Mouse (Mus musculus) kidney, postnatal 10 days (tissue): ENCODE data around the gene Fam71d.

Experiments
- DNase-seq: peaks from one replicate; pipeline ENCODE4 v3.0.0; 2021; ENCODE audit warnings: mixed read lengths

Fam71d gene

GRCm38 (mm10) chr12:78691325-78691724, at the start of gene Fam71d:
TSS of gene Fam71d (plus strand) at chr12:78691535.
- peak; percentile 17 for DNase-seq

- no peak for DNase-seq
These were observed 47.6 kb upstream of the Fam71d start for GRCm38 (mm10) chr12:78643691-78644090.

GRCm38 (mm10) chr12:78645282-78645681, 46.1 kb upstream of the Fam71d start:
- DNase-seq = no peak

DNA sequence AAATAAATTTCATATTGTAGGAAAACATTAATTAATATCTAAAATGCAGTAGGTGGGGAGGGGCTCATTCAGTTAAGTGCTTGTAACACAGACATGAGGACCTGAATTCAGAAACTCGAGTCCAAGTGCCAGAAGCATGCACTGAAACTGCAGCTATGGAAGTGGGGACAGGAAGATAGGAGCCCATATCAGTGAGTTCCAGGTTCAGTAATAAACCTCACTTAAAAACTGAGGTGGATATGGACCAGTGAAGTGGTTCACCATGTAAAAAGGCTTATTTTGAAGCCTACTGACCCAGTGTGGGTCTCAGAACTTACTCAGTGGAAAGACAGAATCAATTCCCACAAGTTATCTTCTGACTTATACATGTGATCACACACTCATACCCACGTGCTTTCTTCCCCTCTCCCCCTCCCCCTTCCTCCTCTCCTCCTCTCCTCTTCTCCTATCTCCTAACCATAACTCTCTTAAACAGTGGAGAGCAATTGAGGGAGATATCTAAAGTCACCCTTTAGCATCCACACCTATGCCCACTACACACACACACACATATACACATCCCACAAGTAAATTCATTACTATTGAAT, 31.5 kb upstream of the Fam71d start:
- DNase-seq = no peak

- DNase-seq = no peak
These were observed 13.1 kb upstream of the Fam71d start for GRCm38 (mm10) chr12:78678101-78678806.

DNA sequence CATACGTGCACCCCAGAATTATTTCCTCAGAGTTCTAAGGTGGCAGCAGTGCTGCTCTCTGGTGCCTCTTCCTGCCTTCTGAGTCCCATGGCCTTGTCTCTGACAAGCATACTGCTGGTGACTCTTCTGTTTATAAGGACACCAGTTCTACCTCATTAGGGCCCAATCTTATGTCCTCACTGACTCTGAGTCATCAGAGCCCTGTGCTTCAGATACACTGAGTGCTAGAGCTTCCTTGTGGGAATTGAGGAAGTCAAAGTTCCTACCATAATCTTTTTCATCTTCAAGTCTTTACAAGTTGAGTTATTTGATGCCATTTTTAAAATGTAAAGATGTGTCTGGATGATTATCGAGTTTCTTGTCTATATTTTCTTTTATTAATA, 12.5 kb upstream of the Fam71d start:
- no peak for DNase-seq

GRCm38 (mm10) chr12:78681048-78681447, 10.3 kb upstream of the Fam71d start:
- DNase-seq = no peak

DNA sequence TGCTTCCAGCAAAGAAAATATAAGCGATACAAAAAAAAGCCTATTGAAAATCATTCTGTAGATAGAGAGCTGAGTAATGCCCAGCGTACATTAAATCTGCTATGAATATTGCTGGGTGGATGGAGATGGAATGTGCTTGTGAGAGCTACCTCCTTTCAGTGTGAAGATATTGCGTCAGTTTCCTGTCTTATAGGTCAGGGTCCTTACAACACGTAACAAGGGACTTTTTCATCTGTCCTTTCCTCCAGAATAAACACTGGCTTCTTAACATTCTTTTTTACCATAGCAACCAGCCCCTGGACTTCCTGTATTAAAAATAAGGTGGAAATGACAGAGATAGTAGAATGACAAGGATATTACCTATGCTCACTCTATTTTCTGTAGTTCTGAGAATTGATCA, 9.1 kb upstream of the Fam71d start:
- no peak for DNase-seq

DNA sequence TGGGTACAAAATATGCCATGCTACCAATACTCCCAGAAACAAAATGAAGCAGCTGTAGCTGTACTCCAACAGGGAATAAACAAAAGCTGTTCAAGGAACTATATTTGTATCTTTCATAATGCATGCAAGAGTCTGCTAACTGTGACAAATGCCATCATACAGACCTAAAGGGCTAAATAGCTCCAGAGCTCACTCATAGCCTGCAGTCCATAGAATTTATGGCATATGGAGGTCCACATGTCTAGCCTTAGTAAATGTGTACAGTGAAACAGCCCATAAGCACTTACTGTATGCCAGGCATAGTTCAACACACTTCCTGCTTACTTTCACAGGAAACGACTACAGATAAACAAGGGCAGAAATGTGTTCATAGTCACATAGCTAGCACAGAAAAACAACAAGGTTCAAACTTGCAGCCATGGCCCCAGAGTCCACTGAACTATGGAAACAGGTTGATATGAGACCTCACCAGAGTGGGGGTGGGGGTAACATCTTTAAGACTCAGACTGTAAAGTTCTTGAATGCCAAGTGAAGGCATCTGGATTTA, 5.6 kb upstream of the Fam71d start:
- DNase-seq = no peak

- DNase-seq = no peak
These were observed 2.5 kb upstream of the Fam71d start for GRCm38 (mm10) chr12:78688876-78689275.

- DNase-seq = peak; percentile 35
These were observed 1.9 kb downstream of the Fam71d start for GRCm38 (mm10) chr12:78693281-78693680.

GRCm38 (mm10) chr12:78717783-78718182, 26.4 kb downstream of the Fam71d start:
- no peak for DNase-seq

- DNase-seq = peak; percentile 34
These were observed 36.4 kb downstream of the Fam71d start for GRCm38 (mm10) chr12:78727723-78728122.

- no peak for DNase-seq
These were observed 48.3 kb downstream of the Fam71d start for GRCm38 (mm10) chr12:78739633-78740032.

DNA sequence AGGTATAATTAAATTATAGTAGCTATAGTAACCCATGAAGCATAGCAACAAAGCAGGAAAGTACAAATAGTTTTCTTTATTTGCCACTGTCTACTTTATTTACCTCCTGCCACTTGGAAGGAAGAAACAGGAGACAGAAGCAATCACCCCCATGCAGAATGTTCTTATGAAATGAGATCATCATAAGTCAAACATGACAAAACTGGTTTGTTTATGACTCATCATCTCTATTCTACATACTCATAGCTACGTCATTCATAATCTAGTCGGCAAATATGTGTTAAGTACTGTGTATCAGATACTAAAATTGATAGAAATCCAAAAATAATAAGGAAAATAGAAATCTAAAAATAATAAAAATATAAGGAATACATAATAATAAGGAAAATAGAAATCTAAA, 49.0 kb downstream of the Fam71d start:
- DNase-seq = no peak

DNA sequence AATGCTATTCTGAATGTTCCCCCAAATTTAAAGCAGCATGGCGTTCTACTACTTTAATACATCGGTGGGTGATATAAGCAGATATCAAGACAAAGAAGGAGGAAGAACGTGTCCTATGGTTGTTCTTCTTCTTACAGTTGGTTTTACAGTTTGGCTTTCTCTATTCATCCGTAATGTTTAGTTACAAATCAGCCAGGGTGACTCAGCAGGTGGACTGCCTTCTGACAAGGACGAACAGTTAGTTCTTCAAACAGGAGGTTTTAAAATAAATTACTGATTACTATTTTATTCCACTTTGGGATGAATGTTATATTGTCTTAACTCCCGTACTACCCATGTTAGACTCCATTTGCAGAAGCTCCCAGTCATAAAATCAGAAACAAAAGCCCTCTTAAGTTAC, 54.9 kb downstream of the Fam71d start:
- DNase-seq = no peak

GRCm38 (mm10) chr12:78747406-78747805, 56.1 kb downstream of the Fam71d start:
- DNase-seq = no peak

GRCm38 (mm10) chr12:78748113-78748512, 56.8 kb downstream of the Fam71d start:
- no peak for DNase-seq

DNA sequence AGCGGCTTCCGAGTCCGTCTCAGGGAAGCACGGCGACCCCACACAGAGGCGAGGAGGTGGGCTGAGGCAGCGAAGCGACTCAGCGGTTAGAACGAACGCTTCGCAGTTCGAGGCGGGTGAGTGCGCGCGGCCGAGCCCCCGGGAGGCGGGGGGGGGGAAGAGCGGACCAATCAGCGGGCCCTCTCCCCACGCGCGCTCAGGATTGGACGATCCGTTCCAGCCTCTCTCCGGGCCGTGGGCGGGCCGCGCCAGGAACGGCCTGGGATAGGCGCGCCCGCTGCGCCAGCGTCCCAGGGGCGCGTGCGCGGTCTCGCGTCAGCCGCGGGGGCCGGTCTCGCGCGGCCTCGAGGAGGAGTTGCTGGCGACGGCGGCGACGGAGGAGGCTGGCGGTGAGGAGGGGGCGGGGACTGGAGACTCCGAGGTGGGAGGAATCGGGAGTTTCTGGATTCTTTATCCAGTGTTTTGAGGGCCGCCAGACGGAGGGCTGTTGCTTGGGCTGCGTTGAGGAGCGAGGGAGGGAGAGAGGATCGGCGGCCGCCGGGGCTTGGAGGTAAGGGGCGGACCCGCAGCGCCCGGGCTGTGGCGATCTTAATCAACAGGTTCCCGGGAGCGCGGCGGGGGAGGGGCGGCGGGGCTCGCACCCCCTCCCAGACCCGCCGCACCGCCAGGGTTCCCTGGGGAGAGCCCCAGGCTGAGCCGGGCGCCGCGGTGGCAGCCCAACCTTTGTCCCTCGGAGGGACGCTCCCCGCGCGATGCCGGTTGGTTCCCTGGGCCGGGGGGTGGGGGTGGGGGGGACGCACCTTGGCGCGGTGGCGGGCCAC, 57.4 kb downstream of the Fam71d start, which contains the start of gene Mpp5:
Gene Mpp5 (plus strand): TSS at position 351 of the 821 bp plus-strand sequence.
- DNase-seq = peak; percentile 98

- peak; percentile 78 for DNase-seq
These were observed 58.1 kb downstream of the Fam71d start for GRCm38 (mm10) chr12:78749378-78749801.

GRCm38 (mm10) chr12:78761979-78762378, 70.6 kb downstream of the Fam71d start:
- DNase-seq = no peak

DNA sequence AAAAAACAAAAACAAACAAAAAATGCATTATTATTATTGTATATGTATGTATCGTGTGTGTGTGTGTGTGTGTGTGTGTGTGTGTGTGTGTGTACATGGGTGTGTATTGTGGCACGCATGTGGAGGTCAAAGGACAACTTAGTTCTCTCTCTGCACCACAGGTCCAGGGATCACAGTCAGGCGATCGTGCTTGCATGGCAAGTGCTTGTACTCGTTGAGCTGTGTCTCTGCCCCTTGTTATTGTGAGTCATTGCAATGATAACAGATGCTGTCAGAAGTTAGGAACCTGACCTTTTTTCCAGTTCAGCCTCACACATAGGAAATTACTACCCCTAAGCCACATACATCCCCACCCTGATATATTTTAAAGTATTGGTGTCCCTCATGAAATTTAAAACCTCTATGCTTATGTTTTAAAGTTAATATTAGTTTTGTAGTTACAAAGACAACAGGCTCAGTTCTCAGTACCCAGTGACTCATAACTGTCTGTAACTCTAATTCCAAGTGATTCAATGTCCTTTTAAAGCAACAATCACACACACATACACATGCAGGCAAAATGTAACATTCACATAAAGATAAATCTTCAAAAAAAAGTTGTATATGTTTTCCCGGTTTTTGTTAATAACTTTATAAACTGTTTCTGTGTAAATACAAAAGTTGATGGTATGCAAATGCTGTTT, 77.8 kb downstream of the Fam71d start:
- DNase-seq = no peak

GRCm38 (mm10) chr12:78773211-78773610, 81.9 kb downstream of the Fam71d start:
- DNase-seq = no peak
